Mouse (Mus musculus): ENCODE data around the gene Fuk. TPM values are rescaled to one million over a fixed set of nuclear protein-coding genes. Genes with fewer than 3 reads are reported as not detected.
"Not testable (repeated sequence)": the region's sequence is repeated elsewhere in the genome, so short reads cannot be mapped to it uniquely, and the experiment has no call there.

Gene Fuk
- polyA plus RNA-seq (2017; shearing (Covaris generic)): 1 to 10 TPM; 1.4 to 2.4 (median 2.2) TPM

- ATAC-seq: peak; percentile 98
Measured at GRCm38 (mm10) chr8:110901839-110902578, at the start of gene Fuk. Fuk (minus strand) TSS chr8:110902488.

DNA sequence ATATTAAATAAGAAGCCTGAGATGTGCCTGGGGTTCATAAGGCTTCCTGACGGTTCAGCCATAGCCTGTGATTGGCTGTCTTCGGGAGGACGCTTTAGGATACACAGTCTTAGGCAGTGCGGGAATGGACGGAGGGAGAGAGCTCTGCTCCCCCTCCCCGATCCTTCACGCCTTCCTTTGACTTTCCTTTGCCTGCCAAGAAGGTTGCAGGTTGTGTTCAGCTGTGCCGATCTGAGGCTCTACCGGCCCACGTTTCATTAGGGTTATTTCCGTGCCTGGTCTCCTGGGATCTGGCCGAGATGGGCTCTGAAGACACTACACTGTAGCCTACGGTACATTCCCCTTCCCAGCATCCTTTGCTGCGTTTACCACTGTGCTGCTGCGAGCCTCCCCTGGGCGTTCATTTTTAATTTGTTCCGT lies 47.8 kb upstream of the Fuk start:
- peak; percentile 69 for ATAC-seq

GRCm38 (mm10) chr8:110945716-110946115 lies 43.4 kb upstream of the Fuk start:
- ATAC-seq: no peak

GRCm38 (mm10) chr8:110944276-110944876 lies 42.1 kb upstream of the Fuk start:
- ATAC-seq: no peak

GRCm38 (mm10) chr8:110941453-110941948 lies 39.2 kb upstream of the Fuk start:
- no peak for ATAC-seq

- no peak for ATAC-seq
Measured at GRCm38 (mm10) chr8:110940682-110941452, 38.6 kb upstream of the Fuk start.

GRCm38 (mm10) chr8:110938882-110939589 lies 36.7 kb upstream of the Fuk start:
- peak; percentile 94 for ATAC-seq

GRCm38 (mm10) chr8:110936217-110936616 lies 33.9 kb upstream of the Fuk start:
- no peak for ATAC-seq

DNA sequence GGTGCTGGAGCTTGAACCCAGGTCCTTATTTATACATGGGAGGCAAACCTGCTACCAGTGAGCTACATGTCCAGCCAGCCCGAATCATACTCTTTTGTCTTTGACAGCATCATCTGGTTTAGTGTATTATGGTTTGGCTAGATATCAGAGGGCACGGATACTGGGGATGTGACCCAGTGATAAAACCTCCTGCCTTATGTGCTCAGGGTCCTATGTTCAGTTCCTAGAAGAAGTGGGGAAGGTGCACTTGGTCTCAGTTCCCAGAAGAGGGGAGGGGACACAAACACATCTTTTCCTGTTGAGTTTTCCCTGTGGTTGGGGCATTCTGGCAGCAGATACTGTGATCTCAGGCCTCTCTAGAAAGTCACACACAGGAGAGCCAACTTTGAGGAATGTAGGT lies 31.0 kb upstream of the Fuk start:
- no peak for ATAC-seq

DNA sequence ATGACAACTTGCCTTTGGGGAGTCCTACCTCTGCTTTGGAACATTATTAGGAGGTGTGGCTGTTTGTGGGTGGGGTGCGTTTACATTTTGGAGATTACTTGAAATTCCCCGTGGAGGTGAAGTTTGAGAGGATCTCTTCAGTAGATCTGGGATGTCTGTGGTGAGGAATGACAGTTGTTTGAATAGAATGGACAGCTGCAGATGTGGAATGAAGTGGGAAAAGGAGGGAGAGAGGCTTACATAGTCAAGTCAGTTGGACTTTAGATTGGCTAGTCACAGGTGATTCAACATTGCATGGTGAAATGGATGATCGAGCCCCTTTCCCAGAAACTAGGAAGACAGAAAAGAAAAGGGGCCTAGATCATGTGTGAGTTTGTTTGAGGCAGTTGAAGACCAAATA lies 30.2 kb upstream of the Fuk start:
- ATAC-seq: no peak

DNA sequence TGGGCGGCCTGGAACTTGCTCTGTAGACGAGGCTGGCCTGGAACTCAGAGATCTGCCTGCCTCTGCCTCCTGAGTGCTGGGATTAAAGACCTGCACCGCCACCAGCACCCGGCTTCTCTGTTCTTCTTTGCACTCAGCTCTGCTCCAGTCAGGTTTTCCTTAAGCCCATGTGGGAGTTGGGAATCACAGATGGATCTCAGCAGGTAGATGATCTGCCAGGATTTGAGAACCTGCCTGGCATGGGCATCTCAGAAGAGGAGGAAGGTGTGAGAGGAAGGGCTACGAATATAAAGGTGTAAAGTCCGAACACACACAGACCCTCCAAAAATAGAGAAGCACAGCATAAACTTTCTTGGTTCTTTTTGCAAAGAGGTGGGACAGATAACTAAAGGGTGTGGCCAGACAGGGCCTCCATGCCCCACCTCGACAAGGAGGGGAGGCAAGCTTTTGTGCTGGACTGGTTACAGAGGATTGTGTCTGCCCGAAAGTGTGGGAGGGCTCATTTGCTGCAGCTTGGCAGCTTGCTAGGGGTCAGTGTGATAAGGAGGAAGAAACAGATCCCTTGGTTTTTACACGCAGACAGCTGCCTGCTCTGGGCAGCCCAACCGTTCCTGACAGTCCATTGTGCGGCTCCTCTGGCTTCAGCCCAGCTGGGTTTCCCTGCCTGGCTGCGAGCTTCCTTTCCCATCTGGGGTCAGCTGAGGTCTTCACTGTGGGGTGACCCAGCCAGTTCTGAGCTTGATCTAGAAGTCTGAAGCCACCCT lies 29.1 kb upstream of the Fuk start:
- ATAC-seq: no peak

- not testable (repeated sequence) for ATAC-seq
Measured at GRCm38 (mm10) chr8:110929672-110930071, 27.4 kb upstream of the Fuk start.

DNA sequence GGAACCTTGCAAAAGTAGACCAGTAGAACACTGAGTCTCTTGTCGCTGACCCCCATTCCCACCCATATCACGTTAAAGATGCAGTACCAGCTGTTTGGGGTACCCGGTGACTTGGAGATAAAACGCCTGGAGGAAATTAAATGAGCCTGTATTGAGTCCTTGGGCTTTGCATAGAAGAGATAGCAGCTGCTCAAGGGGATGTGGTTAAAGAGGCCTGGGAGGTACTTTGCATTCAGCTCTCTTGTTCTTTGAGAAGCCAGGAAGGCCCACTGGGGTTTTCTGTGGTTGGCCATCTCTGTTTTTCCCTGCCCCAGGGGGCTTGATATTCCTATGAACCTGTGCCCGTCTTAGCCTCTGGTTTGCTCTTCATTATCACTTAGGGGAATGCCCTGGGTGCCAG lies 26.8 kb upstream of the Fuk start:
- peak; percentile 96 for ATAC-seq

- ATAC-seq: no peak
Measured at GRCm38 (mm10) chr8:110928435-110928834, 26.1 kb upstream of the Fuk start.

DNA sequence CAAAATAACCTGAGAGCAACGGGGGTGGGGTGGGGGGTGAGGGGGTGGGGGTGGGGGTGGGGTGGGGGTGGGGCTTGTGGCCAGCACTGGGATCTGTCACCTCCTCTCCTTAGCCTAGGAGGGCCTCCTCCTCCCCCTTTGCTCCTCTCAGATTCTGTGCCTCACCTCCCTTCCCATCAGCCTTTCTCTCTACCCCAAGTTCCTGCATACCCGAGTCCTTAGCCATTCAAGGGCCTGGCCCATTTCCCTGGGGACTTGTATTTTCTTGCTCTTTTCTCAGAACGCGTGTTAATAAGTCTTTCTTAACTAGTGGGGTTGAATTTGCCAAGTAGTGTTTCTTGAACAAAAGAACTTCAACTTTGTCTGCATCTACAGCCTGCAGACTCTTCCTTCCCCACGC lies 24.4 kb upstream of the Fuk start:
- no peak for ATAC-seq

GRCm38 (mm10) chr8:110925691-110926140 lies 23.4 kb upstream of the Fuk start:
- peak; percentile 20 for ATAC-seq

DNA sequence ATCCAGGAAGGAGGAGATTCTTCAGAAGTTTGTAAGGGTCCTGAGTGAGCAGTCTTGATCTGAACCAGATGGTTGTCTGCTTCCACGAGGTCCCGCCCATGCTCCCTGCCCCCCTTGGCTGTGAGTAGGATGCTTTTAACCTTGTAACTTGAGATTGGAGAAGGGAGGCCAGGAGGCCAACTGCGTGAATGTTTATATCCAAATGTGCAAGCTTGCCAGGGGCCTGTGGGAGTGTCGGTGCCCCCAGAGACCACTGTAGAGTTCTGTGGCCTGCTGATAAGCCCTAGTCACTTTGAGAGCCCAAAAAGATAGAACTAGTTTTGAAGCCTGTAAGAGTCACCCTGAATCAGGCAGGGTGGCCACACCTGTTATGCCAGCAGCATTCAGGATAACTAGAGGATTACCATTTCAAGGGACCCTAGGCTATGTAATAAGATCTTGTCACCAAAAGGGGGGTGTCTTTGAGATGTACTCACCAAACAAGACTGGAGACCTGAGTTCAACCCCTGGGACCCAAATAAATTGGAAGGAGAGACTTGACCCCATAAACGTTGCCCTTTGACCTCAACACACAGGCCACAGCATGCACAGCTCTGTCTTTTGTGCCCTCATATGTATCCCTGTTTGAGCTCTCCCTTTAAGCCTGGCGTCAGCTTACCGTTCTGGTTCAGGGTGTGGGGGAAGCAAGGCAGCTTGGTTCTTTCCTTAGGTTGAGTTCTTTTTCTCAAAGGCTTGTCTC lies 19.4 kb upstream of the Fuk start:
- ATAC-seq: no peak

- no peak for ATAC-seq
Measured at GRCm38 (mm10) chr8:110920773-110921277, 18.5 kb upstream of the Fuk start.

GRCm38 (mm10) chr8:110920032-110920772 lies 17.9 kb upstream of the Fuk start:
- ATAC-seq: peak; percentile 42

All from inflammation-experienced regulatory T-cells, adult 6 months (primary cell).